Mouse (Mus musculus): ENCODE data around the gene Ccl9.

The Ccl9 gene

GRCm38 (mm10) chr11:83538705-83539314 lies 39.6 kb downstream of the Ccl9 start:
- no peak for DNase-seq (ENCODE audit: extremely low spot score, low spot score)

- DNase-seq (ENCODE audit: extremely low spot score, low spot score), result no peak
Observed at GRCm38 (mm10) chr11:83536831-83537230, 41.6 kb downstream of the Ccl9 start.

- no peak for DNase-seq (ENCODE audit: extremely low spot score, low spot score)
Observed at GRCm38 (mm10) chr11:83534609-83535423, 43.6 kb downstream of the Ccl9 start.

- DNase-seq (ENCODE audit: extremely low spot score, low spot score), result no peak
Observed at GRCm38 (mm10) chr11:83534143-83534542, 44.3 kb downstream of the Ccl9 start.

- DNase-seq (ENCODE audit: extremely low spot score, low spot score), result no peak
Observed at GRCm38 (mm10) chr11:83533192-83533591, 45.2 kb downstream of the Ccl9 start.

GRCm38 (mm10) chr11:83530360-83530759 lies 48.1 kb downstream of the Ccl9 start, which contains the start of gene Ccl5:
Gene Ccl5 (minus strand): TSS chr11:83530518.
- DNase-seq (ENCODE audit: extremely low spot score, low spot score), result no peak

GRCm38 (mm10) chr11:83529024-83529423 lies 49.4 kb downstream of the Ccl9 start:
- no peak for DNase-seq (ENCODE audit: extremely low spot score, low spot score)
